Mouse (Mus musculus): ENCODE measurements at regions not wholly inside any gene's neighbourhood (a gene's known extent, or its start where the extent isn't known, plus 50 kb on each side); places are given as distances from the start of the nearest gene placed in this dataset.

GRCm38 (mm10) chr3:146348921-146349320, 55.5 kb upstream of the Ssx2ip start:
- TF ChIP-seq CTCF (IDR thresholded peaks at IDR 0.05; ENCODE audit: low read depth, low read length) (no peak), EP300 (IDR thresholded peaks at IDR 0.05; ENCODE audit: insufficient read depth, low read depth, low read length) (no peak), POLR2A (IDR thresholded peaks at IDR 0.05; ENCODE audit: insufficient read depth, low read length) (no peak)

All from ES-Bruce4 (cell line).